Mouse (Mus musculus): ENCODE data around the gene Lamtor1.

The Lamtor1 gene

GRCm38 (mm10) chr7:101955862-101956261 lies 50.2 kb downstream of the Lamtor1 start:
- DNase-seq (ENCODE audit: low spot score in 2 of 2) = no peak

GRCm38 (mm10) chr7:101956481-101956880 lies 50.8 kb downstream of the Lamtor1 start:
- no peak for DNase-seq (ENCODE audit: low spot score in 2 of 2)

GRCm38 (mm10) chr7:101956911-101957310 lies 51.2 kb downstream of the Lamtor1 start:
- DNase-seq (ENCODE audit: low spot score in 2 of 2) = no peak

GRCm38 (mm10) chr7:101962829-101963228 lies 57.1 kb downstream of the Lamtor1 start:
- no peak for DNase-seq (ENCODE audit: low spot score in 2 of 2)

GRCm38 (mm10) chr7:101963621-101964020 lies 57.9 kb downstream of the Lamtor1 start:
- no peak for DNase-seq (ENCODE audit: low spot score in 2 of 2)

- no peak for DNase-seq (ENCODE audit: low spot score in 2 of 2)
These were observed 58.8 kb downstream of the Lamtor1 start for GRCm38 (mm10) chr7:101964551-101964950.

GRCm38 (mm10) chr7:101965606-101966005 lies 59.9 kb downstream of the Lamtor1 start:
- no peak for DNase-seq (ENCODE audit: low spot score in 2 of 2)

- peak in 1 of 2 experiments; percentile 39 for DNase-seq (ENCODE audit: low spot score in 2 of 2)
These were observed 61.6 kb downstream of the Lamtor1 start for GRCm38 (mm10) chr7:101967256-101967655.

- no peak for DNase-seq (ENCODE audit: low spot score in 2 of 2)
These were observed 63.0 kb downstream of the Lamtor1 start for GRCm38 (mm10) chr7:101968751-101969150.

- peak; percentile 87 to 89 for DNase-seq (ENCODE audit: low spot score in 2 of 2)
These were observed 64.2 kb downstream of the Lamtor1 start for GRCm38 (mm10) chr7:101969694-101970428.

GRCm38 (mm10) chr7:101970429-101970775 lies 64.7 kb downstream of the Lamtor1 start:
- DNase-seq (ENCODE audit: low spot score in 2 of 2) = peak; percentile 94 to 96

- DNase-seq (ENCODE audit: low spot score in 2 of 2) = peak; percentile 82 to 89
These were observed 65.2 kb downstream of the Lamtor1 start for GRCm38 (mm10) chr7:101970821-101971461.

GRCm38 (mm10) chr7:101971721-101972120 lies 66.0 kb downstream of the Lamtor1 start:
- no peak for DNase-seq (ENCODE audit: low spot score in 2 of 2)

GRCm38 (mm10) chr7:101973730-101974129 lies 68.0 kb downstream of the Lamtor1 start:
- DNase-seq (ENCODE audit: low spot score in 2 of 2) = no peak

- DNase-seq (ENCODE audit: low spot score in 2 of 2) = no peak
These were observed 68.8 kb downstream of the Lamtor1 start for GRCm38 (mm10) chr7:101974505-101974904.

Measured in right cerebral cortex, postnatal 10 days (tissue).